Mouse (Mus musculus) MEL (cell line): ENCODE measurements around the gene Arhgap18. TPM values are rescaled to one million over a fixed set of nuclear protein-coding genes. Genes with fewer than 3 reads are reported as not detected.

ENCODE experiments used
- DNase-seq: peaks from one replicate; pipeline ENCODE4 v3.0.0; 2011; ENCODE audit warnings: low read depth, low spot score
- H3K27ac ChIP-seq: 2 replicates; pipeline ENCODE4 v1.5.1; 2012; ENCODE audit warnings: low read depth, mild to moderate bottlenecking, control low read depth, low read length, moderate library complexity; ENCODE audit not compliant: control insufficient read depth
- H3K27me3 ChIP-seq, 2 experiments: fragments of 150-350 bp in 1 of 2; sonication (generic) in 1 of 2; 2 replicates each; pipeline ENCODE4 v1.6.1; 2012; ENCODE audit warnings: low read length in 2 of 2, mild to moderate bottlenecking in 2 of 2, improper control_type of control experiment in 1 of 2, moderate library complexity in 1 of 2; ENCODE audit not compliant: insufficient read depth in 2 of 2, control insufficient read depth in 1 of 2
- H3K36me3 ChIP-seq, 2 experiments: 2 replicates each; pipeline ENCODE4 v1.6.1; 2012 to 2014; ENCODE audit warnings: low read length in 2 of 2, improper control_type of control experiment in 1 of 2, inconsistent platforms in 1 of 2, mild to moderate bottlenecking in 1 of 2; ENCODE audit not compliant: insufficient read depth in 2 of 2, control insufficient read depth in 1 of 2
- H3K4me1 ChIP-seq, 2 experiments: fragments of 150-350 bp in 1 of 2; sonication (generic) in 1 of 2; 2 replicates each; pipeline ENCODE4 v1.6.1; 2012; ENCODE audit warnings: low read length in 2 of 2, improper control_type of control experiment in 1 of 2, mild to moderate bottlenecking in 1 of 2; ENCODE audit not compliant: insufficient read depth in 2 of 2, control insufficient read depth in 1 of 2
- H3K4me3 ChIP-seq, 2 experiments: fragments of 150-350 bp in 1 of 2; sonication (generic) in 1 of 2; 2 replicates each; pipeline ENCODE4 v1.5.1; 2012; ENCODE audit warnings: low read depth in 2 of 2, low read length in 2 of 2, mild to moderate bottlenecking in 2 of 2, moderate library complexity in 2 of 2, control low read depth in 1 of 2, improper control_type of control experiment in 1 of 2; ENCODE audit not compliant: control insufficient read depth in 1 of 2, insufficient read depth in 1 of 2
- H3K79me2 ChIP-seq: 2 replicates; pipeline ENCODE4 v1.6.1; 2012; ENCODE audit warnings: mild to moderate bottlenecking, low read length, moderate library complexity; ENCODE audit not compliant: control insufficient read depth, poor library complexity, insufficient read depth
- H3K9ac ChIP-seq: 2 replicates; pipeline ENCODE4 v1.6.1; 2012; ENCODE audit warnings: low read depth, mild to moderate bottlenecking, control low read depth, low read length, moderate library complexity; ENCODE audit not compliant: control insufficient read depth, poor library complexity, severe bottlenecking
- H3K9me3 ChIP-seq: fragments of 150-350 bp; sonication (generic); replicated peaks from 2 replicates; pipeline ENCODE4 v1.6.1; 2012; ENCODE audit warnings: mild to moderate bottlenecking, low read length, improper control_type of control experiment, moderate library complexity; ENCODE audit not compliant: insufficient read depth
- CHD1 ChIP-seq: IDR thresholded peaks from 2 replicates; pipeline ENCODE4 v1.6.1; 2012; ENCODE audit warnings: low read depth, mild to moderate bottlenecking, inconsistent platforms, low read length, improper control_type of control experiment
- CHD2 ChIP-seq: IDR thresholded peaks from 2 replicates; pipeline ENCODE4 v1.6.1; 2011; ENCODE audit warnings: low read length, improper control_type of control experiment
- CTCF ChIP-seq, 3 experiments: IDR thresholded peaks in 2 of 3; conservative IDR thresholded peaks in 1 of 3; 2 replicates each; pipeline ENCODE4 v1.5.1; 2011 to 2012; ENCODE audit warnings: low read length in 3 of 3, low read depth in 2 of 3, mild to moderate bottlenecking in 2 of 3, improper control_type of control experiment in 1 of 3, inconsistent platforms in 1 of 3, mixed read lengths in 1 of 3, moderate library complexity in 1 of 3; ENCODE audit not compliant: control insufficient read depth in 1 of 3, insufficient read depth in 1 of 3, poor library complexity in 1 of 3, severe bottlenecking in 1 of 3
- E2F4 ChIP-seq: IDR thresholded peaks from 2 replicates; pipeline ENCODE4 v1.6.1; 2011; ENCODE audit warnings: low read depth, low read length, improper control_type of control experiment, borderline replicate concordance
- EP300 ChIP-seq, 2 experiments: IDR thresholded peaks; 2 replicates each; pipeline ENCODE4 v1.6.1; 2011; ENCODE audit warnings: improper control_type of control experiment in 2 of 2, low read length in 2 of 2, low read depth in 1 of 2, mild to moderate bottlenecking in 1 of 2
- ETS1 ChIP-seq: IDR thresholded peaks from 2 replicates; pipeline ENCODE4 v1.6.1; 2012; ENCODE audit warnings: low read depth, mild to moderate bottlenecking, inconsistent platforms, low read length, improper control_type of control experiment, moderate library complexity
- GABPA ChIP-seq: IDR thresholded peaks from 2 replicates; pipeline ENCODE4 v1.6.1; 2012; ENCODE audit warnings: low read depth, mild to moderate bottlenecking, inconsistent platforms, low read length, improper control_type of control experiment, moderate library complexity
- JUND ChIP-seq: IDR thresholded peaks from 2 replicates; pipeline ENCODE4 v1.6.1; 2011; ENCODE audit warnings: low read depth, mild to moderate bottlenecking, improper control_type of control experiment, low read length
- MAFK ChIP-seq: IDR thresholded peaks from 2 replicates; pipeline ENCODE4 v1.6.1; 2011; ENCODE audit warnings: low read depth, mild to moderate bottlenecking, low read length, improper control_type of control experiment, borderline replicate concordance
- MAX ChIP-seq: IDR thresholded peaks from 2 replicates; pipeline ENCODE4 v1.6.1; 2011; ENCODE audit warnings: low read length, improper control_type of control experiment
- MAZ ChIP-seq: IDR thresholded peaks from 2 replicates; pipeline ENCODE4 v1.6.1; 2012; ENCODE audit warnings: low read depth, mild to moderate bottlenecking, inconsistent platforms, low read length, improper control_type of control experiment
- MEF2A ChIP-seq: IDR thresholded peaks from 2 replicates; pipeline ENCODE4 v1.6.1; 2014; ENCODE audit warnings: low read depth, mild to moderate bottlenecking, inconsistent platforms, low read length, improper control_type of control experiment; ENCODE audit not compliant: poor library complexity, insufficient replicate concordance, severe bottlenecking; ENCODE audit errors: extremely low read depth
- MXI1 ChIP-seq: IDR thresholded peaks from 2 replicates; pipeline ENCODE4 v1.6.1; 2011; ENCODE audit warnings: mild to moderate bottlenecking, low read depth, low read length, improper control_type of control experiment
- MYC ChIP-seq: IDR thresholded peaks from 2 replicates; pipeline ENCODE4 v1.6.1; 2011; ENCODE audit warnings: low read depth, mild to moderate bottlenecking, low read length, improper control_type of control experiment, moderate library complexity
- NELFE ChIP-seq: IDR thresholded peaks from 2 replicates; pipeline ENCODE4 v1.6.1; 2011; ENCODE audit warnings: low read depth, low read length, improper control_type of control experiment
- POLR2AphosphoS2 ChIP-seq: IDR thresholded peaks from 2 replicates; pipeline ENCODE4 v1.6.1; 2011; ENCODE audit warnings: low read length, improper control_type of control experiment
- RCOR1 ChIP-seq: IDR thresholded peaks from 2 replicates; pipeline ENCODE4 v1.6.1; 2012; ENCODE audit warnings: low read depth, mild to moderate bottlenecking, inconsistent platforms, low read length, improper control_type of control experiment
- SIN3A ChIP-seq: IDR thresholded peaks from 2 replicates; pipeline ENCODE4 v1.6.1; 2012; ENCODE audit warnings: low read length, improper control_type of control experiment, inconsistent platforms
- TAL1 ChIP-seq: IDR thresholded peaks from 2 replicates; pipeline ENCODE4 v1.6.1; 2012; ENCODE audit warnings: mild to moderate bottlenecking, inconsistent platforms, low read length, moderate library complexity, mixed read lengths
- TCF12 ChIP-seq: IDR thresholded peaks from 2 replicates; pipeline ENCODE4 v1.6.1; 2014; ENCODE audit warnings: low read depth, mild to moderate bottlenecking, inconsistent platforms, low read length, improper control_type of control experiment, moderate library complexity
- USF1 ChIP-seq: IDR thresholded peaks from 2 replicates; pipeline ENCODE4 v1.6.1; 2014; ENCODE audit warnings: low read depth, mild to moderate bottlenecking, inconsistent platforms, low read length, improper control_type of control experiment, moderate library complexity
- USF2 ChIP-seq, 2 experiments: IDR thresholded peaks; 2 replicates each; pipeline ENCODE4 v1.6.1; 2011 to 2012; ENCODE audit warnings: improper control_type of control experiment in 2 of 2, low read length in 2 of 2, borderline replicate concordance in 1 of 2, inconsistent platforms in 1 of 2, low read depth in 1 of 2, mild to moderate bottlenecking in 1 of 2; ENCODE audit not compliant: insufficient read depth in 1 of 2
- ZC3H11A ChIP-seq: IDR thresholded peaks from 2 replicates; pipeline ENCODE4 v1.6.1; 2012; ENCODE audit warnings: low read depth, mild to moderate bottlenecking, inconsistent platforms, low read length, improper control_type of control experiment
- ZKSCAN1 ChIP-seq: IDR thresholded peaks from 2 replicates; pipeline ENCODE4 v1.6.1; 2012; ENCODE audit warnings: low read depth, mild to moderate bottlenecking, inconsistent platforms, low read length, improper control_type of control experiment, moderate library complexity
- ZMIZ1 ChIP-seq: IDR thresholded peaks from 2 replicates; pipeline ENCODE4 v1.6.1; 2012; ENCODE audit warnings: low read depth, mild to moderate bottlenecking, inconsistent platforms, low read length, improper control_type of control experiment, moderate library complexity
- ZNF384 ChIP-seq: IDR thresholded peaks from 2 replicates; pipeline ENCODE4 v1.6.1; 2012; ENCODE audit warnings: low read depth, mild to moderate bottlenecking, inconsistent platforms, low read length, improper control_type of control experiment
- polyA plus RNA-seq, 2 experiments: library from polyadenylated mRNA; stranded (reverse) in 1 of 2; unstranded in 1 of 2; fragments of >175 nt in 1 of 2; fragments of >200 nt in 1 of 2; gene quantifications; 2 replicates each; pipeline versions ENCODE4 v1.2.1 to v1.2.4; 2012; ENCODE audit warnings: low replicate concordance in 2 of 2, low read depth in 1 of 2; ENCODE audit not compliant: insufficient read length in 2 of 2, insufficient read depth in 1 of 2, missing spikeins in 1 of 2
- total RNA-seq: library from RNA; depleted of rRNA; stranded (reverse); fragments of 300-350 nt; gene quantifications from 2 replicates; pipeline ENCODE4 v1.2.3, GENCODE M21; 2012

The Arhgap18 gene
- total and polyA plus RNA-seq, 3 experiments: 3.4 to 4.4 TPM; not detected in 1

GRCm38 (mm10) chr10:26754006-26754405, 785 bp downstream of the Arhgap18 start (continued):
- TF ChIP-seq USF1 (peak; percentile 63; the same call in 1 of the 2 replicates), MAFK (no peak), CHD1 (no peak), MAZ (no peak), SIN3A (no peak), ZC3H11A (no peak), EP300 (IDR thresholded peaks at IDR 0.05; ENCODE audit: low read depth in 1 of 2, low read length in 2 of 2) (peak; percentile 36 to 39; a peak in 3 of 4 replicates), POLR2AphosphoS2 (no peak), CHD2 (no peak), ZNF384 (no peak), NELFE (no peak), USF2 (IDR thresholded peaks at IDR 0.05; ENCODE audit: borderline replicate concordance in 1 of 2, insufficient read depth in 1 of 2, low read depth in 1 of 2, low read length in 2 of 2) (no peak), RCOR1 (no peak)

GRCm38 (mm10) chr10:26757231-26757630, 4.0 kb downstream of the Arhgap18 start:
- no peaks in the 10 kb centered on the region for H3K27me3 ChIP-seq
- H3K9ac ChIP-seq: no peak overlapping the region
- TF ChIP-seq TCF12 (0 out of 2 replicates have a peak, but pooled peaks have one; percentile 28), ZKSCAN1 (no peak), TAL1 (peak; percentile 18), RCOR1 (0 out of 2 replicates have a peak, but pooled peaks have one; percentile 15), MAX (no peak), MEF2A (no peak), EP300 (IDR thresholded peaks at IDR 0.05; ENCODE audit: low read depth in 1 of 2, low read length in 2 of 2) (peak in 1 of 2 experiments; percentile 35; a peak in 2 of 4 replicates), ETS1 (no peak), GABPA (no peak), JUND (no peak), E2F4 (no peak), MXI1 (no peak), ZMIZ1 (no peak), CHD1 (no peak), MYC (no peak), CTCF (IDR thresholded peaks at IDR 0.05 in 2 of 3, conservative IDR thresholded peaks at IDR 0.05 in 1 of 3; ENCODE audit: control insufficient read depth in 1 of 3, insufficient read depth in 1 of 3, low read depth in 2 of 3, low read length in 3 of 3, poor library complexity in 1 of 3, severe bottlenecking in 1 of 3) (no peak), MAFK (no peak)
- TF ChIP-seq, all 39 proteins: peak for 4
- no peak for DNase-seq
- Histone ChIP-seq H3K27ac (no peak overlapping the region), H3K4me3 (no peak overlapping the region), H3K79me2 (no peaks in the 10 kb centered on the region), H3K4me1 (peaks cover 2 to 18% of the 10 kb centered on the region in 2 experiments), H3K36me3 (peaks cover 0 to 21% of the 10 kb centered on the region in 2 experiments; a peak in 2 of 4 replicates), H3K9me3 (no peaks in the 10 kb centered on the region)
